Mouse (Mus musculus) embryonic fibroblast, embryonic 13.5 days (primary cell): ENCODE data around the gene Radil.

Experiments used
- CTCF ChIP-seq: IDR thresholded peaks from 2 replicates; pipeline ENCODE4 v1.5.1; 2011; ENCODE audit warnings: mild to moderate bottlenecking, control low read depth, low read length, moderate library complexity, borderline replicate concordance; ENCODE audit not compliant: insufficient read depth
- POLR2A ChIP-seq: IDR thresholded peaks from 2 replicates; pipeline ENCODE4 v1.6.1; 2011; ENCODE audit warnings: low read depth, mild to moderate bottlenecking, control low read depth, low read length, moderate library complexity

GRCm38 (mm10) chr5:142597648-142598390 lies 46.9 kb upstream of the Radil start:
- TF ChIP-seq CTCF (no peak), POLR2A (no peak)
